Mouse (Mus musculus) brown adipose tissue, adult 24 weeks (tissue): ENCODE measurements around the gene Olfr1418. TPM values are rescaled to one million over a fixed set of nuclear protein-coding genes. Genes with fewer than 3 reads are reported as not detected.

Experiments
- H3K27ac ChIP-seq: fragments of 200-500 bp; replicated peaks from 2 replicates; pipeline ENCODE4 v1.5.1; 2012; ENCODE audit warnings: low read depth, mild to moderate bottlenecking, low read length
- H3K4me1 ChIP-seq: fragments of 200-500 bp; 2 replicates; pipeline ENCODE4 v1.6.1; 2012; ENCODE audit warnings: low read length, mixed read lengths; ENCODE audit not compliant: control insufficient read depth, insufficient read depth, insufficient read length
- H3K4me3 ChIP-seq: fragments of 200-500 bp; 2 replicates; pipeline ENCODE4 v1.5.1; 2012; ENCODE audit warnings: low read depth, mild to moderate bottlenecking, low read length, moderate library complexity; ENCODE audit not compliant: insufficient read depth
- polyA plus RNA-seq: library from polyadenylated mRNA; stranded (reverse); fragments of >200 nt; gene quantifications from 2 replicates; pipeline ENCODE4 v1.2.4, GENCODE M21; 2012; ENCODE audit not compliant: missing spikeins, insufficient read depth, insufficient read length

The Olfr1418 gene
- polyA plus RNA-seq, 1 experiment: not detected

- H3K27ac ChIP-seq: peak overlapping the region; percentile 79
- H3K4me3 ChIP-seq: peak overlapping the region; percentile 83
- H3K4me1 ChIP-seq: 0 out of 2 replicates have a peak, but pooled peaks cover 2% of the 10 kb centered on the region
Measured at GRCm38 (mm10) chr19:11818199-11819142, 42.4 kb downstream of the Olfr1418 start.

GRCm38 (mm10) chr19:11817586-11817985 lies 43.3 kb downstream of the Olfr1418 start:
- peaks cover 2% of the 10 kb centered on the region; the same call in 1 of the 2 replicates for H3K4me1 ChIP-seq
- H3K4me3 ChIP-seq: peak overlapping the region; percentile 83
- H3K27ac ChIP-seq: 0 out of 2 replicates have a peak overlapping the region, but pooled peaks have one; percentile 44

GRCm38 (mm10) chr19:11816706-11817105 lies 44.2 kb downstream of the Olfr1418 start:
- H3K4me1 ChIP-seq: peaks cover 4% of the 10 kb centered on the region
- H3K27ac ChIP-seq: no peak overlapping the region; the same call in 1 of the 2 replicates
- no peak overlapping the region for H3K4me3 ChIP-seq

GRCm38 (mm10) chr19:11814742-11815333 lies 46.0 kb downstream of the Olfr1418 start:
- H3K4me1 ChIP-seq: peaks cover 13% of the 10 kb centered on the region
- H3K4me3 ChIP-seq: no peak overlapping the region
- 0 out of 2 replicates have a peak overlapping the region, but pooled peaks have one; percentile 5 for H3K27ac ChIP-seq

- Histone ChIP-seq H3K4me1 (peaks cover 13% of the 10 kb centered on the region), H3K4me3 (peak overlapping the region; percentile 24; the same call in 1 of the 2 replicates), H3K27ac (peak overlapping the region; percentile 88)
Measured at GRCm38 (mm10) chr19:11813649-11814048, 47.2 kb downstream of the Olfr1418 start.

GRCm38 (mm10) chr19:11813136-11813535 lies 47.7 kb downstream of the Olfr1418 start:
- Histone ChIP-seq H3K4me3 (no peak overlapping the region), H3K27ac (0 out of 2 replicates have a peak overlapping the region, but pooled peaks have one; percentile 26), H3K4me1 (peaks cover 14% of the 10 kb centered on the region)

GRCm38 (mm10) chr19:11811688-11812365 lies 49.0 kb downstream of the Olfr1418 start:
- H3K4me1 ChIP-seq: peaks cover 19% of the 10 kb centered on the region
- H3K27ac ChIP-seq: peak overlapping the region; percentile 67; the same call in 1 of the 2 replicates
- no peak overlapping the region for H3K4me3 ChIP-seq

GRCm38 (mm10) chr19:11810856-11811255 lies 50.0 kb downstream of the Olfr1418 start:
- H3K27ac ChIP-seq: peak overlapping the region; percentile 74
- peaks cover 19% of the 10 kb centered on the region for H3K4me1 ChIP-seq
- H3K4me3 ChIP-seq: no peak overlapping the region

GRCm38 (mm10) chr19:11810003-11810758 lies 50.7 kb downstream of the Olfr1418 start:
- Histone ChIP-seq H3K27ac (peak overlapping the region; percentile 74), H3K4me1 (peaks cover 18% of the 10 kb centered on the region), H3K4me3 (no peak overlapping the region)

GRCm38 (mm10) chr19:11808452-11808851 lies 52.4 kb downstream of the Olfr1418 start:
- no peak overlapping the region for H3K27ac ChIP-seq
- peaks cover 22% of the 10 kb centered on the region for H3K4me1 ChIP-seq
- no peak overlapping the region for H3K4me3 ChIP-seq

GRCm38 (mm10) chr19:11807822-11808221 lies 53.0 kb downstream of the Olfr1418 start:
- Histone ChIP-seq H3K4me1 (peaks cover 22% of the 10 kb centered on the region), H3K4me3 (no peak overlapping the region), H3K27ac (no peak overlapping the region)

GRCm38 (mm10) chr19:11807251-11807650 lies 53.6 kb downstream of the Olfr1418 start:
- no peak overlapping the region for H3K4me3 ChIP-seq
- H3K27ac ChIP-seq: no peak overlapping the region
- H3K4me1 ChIP-seq: peaks cover 22% of the 10 kb centered on the region

GRCm38 (mm10) chr19:11804423-11804822 lies 56.4 kb downstream of the Olfr1418 start:
- H3K4me3 ChIP-seq: no peak overlapping the region
- H3K4me1 ChIP-seq: peaks cover 11% of the 10 kb centered on the region; the same call in 1 of the 2 replicates
- peak overlapping the region; percentile 71 for H3K27ac ChIP-seq
